Mouse (Mus musculus) monocyte, adult 5-6 weeks (primary cell): ENCODE results near the gene Lrba. TPM values are rescaled to one million over a fixed set of nuclear protein-coding genes. Genes with fewer than 3 reads are reported as not detected.

Experiments
- ATAC-seq: fragments of 153-309, 156-312 bp; replicated peaks from 2 replicates; pipeline ENCODE4 v1.8.0; 2017; ENCODE audit warnings: mild to moderate bottlenecking; ENCODE audit not compliant: low TSS enrichment, insufficient number of reproducible peaks, severe bottlenecking, poor library complexity, low FRiP score
- total RNA-seq: library from RNA; stranded (forward); fragments of 200-1000, 200-491, 200-594 nt; gene quantifications from 3 replicates; pipeline ENCODE4 v1.2.3, GENCODE M21; 2017

The Lrba gene
- total RNA-seq, 1 experiment from 2014 or later = 21.8 TPM

- no peak for ATAC-seq
These were observed 573.5 kb downstream of the Lrba start for GRCm38 (mm10) chr3:86797871-86798460.

- ATAC-seq = no peak
These were observed 574.6 kb downstream of the Lrba start for GRCm38 (mm10) chr3:86799041-86799440.

GRCm38 (mm10) chr3:86800841-86801240 lies 576.4 kb downstream of the Lrba start:
- no peak for ATAC-seq

GRCm38 (mm10) chr3:86802825-86803224 lies 578.3 kb downstream of the Lrba start:
- no peak for ATAC-seq

- no peak for ATAC-seq
These were observed 579.8 kb downstream of the Lrba start for GRCm38 (mm10) chr3:86804265-86804664.

GRCm38 (mm10) chr3:86806834-86807233 lies 582.4 kb downstream of the Lrba start:
- ATAC-seq = no peak

- ATAC-seq = no peak
These were observed 583.4 kb downstream of the Lrba start for GRCm38 (mm10) chr3:86807750-86808467.

GRCm38 (mm10) chr3:86809199-86809598 lies 584.7 kb downstream of the Lrba start:
- no peak for ATAC-seq

GRCm38 (mm10) chr3:86809646-86810045 lies 585.2 kb downstream of the Lrba start:
- no peak for ATAC-seq

- ATAC-seq = no peak
These were observed 586.4 kb downstream of the Lrba start for GRCm38 (mm10) chr3:86810908-86811307.

- peak; percentile 80 for ATAC-seq
These were observed 588.2 kb downstream of the Lrba start for GRCm38 (mm10) chr3:86812689-86813088.

GRCm38 (mm10) chr3:86818001-86818585 lies 593.6 kb downstream of the Lrba start:
- ATAC-seq = no peak

GRCm38 (mm10) chr3:86819372-86819771 lies 594.9 kb downstream of the Lrba start:
- no peak for ATAC-seq

- ATAC-seq = no peak
These were observed 595.9 kb downstream of the Lrba start for GRCm38 (mm10) chr3:86820344-86820743.

GRCm38 (mm10) chr3:86821383-86821782 lies 596.9 kb downstream of the Lrba start:
- ATAC-seq = no peak

GRCm38 (mm10) chr3:86827506-86827905 lies 603.0 kb downstream of the Lrba start:
- ATAC-seq = no peak

GRCm38 (mm10) chr3:86832115-86832514 lies 607.6 kb downstream of the Lrba start:
- ATAC-seq = no peak
